Mouse (Mus musculus) cortical plate, adult 2 months (tissue): ENCODE measurements around the gene Ppp1r35.

Experiments used
- CTCF ChIP-seq: fragments of 200-500 bp; IDR thresholded peaks from 2 replicates; pipeline ENCODE4 v1.5.1; 2011; ENCODE audit warnings: mild to moderate bottlenecking, control low read depth, low read length; ENCODE audit not compliant: insufficient read depth; ENCODE audit errors: extremely low read depth
- POLR2A ChIP-seq: fragments of 200-500 bp; IDR thresholded peaks from 2 replicates; pipeline ENCODE4 v1.6.1; 2011; ENCODE audit warnings: mild to moderate bottlenecking, low read length, control low read depth; ENCODE audit not compliant: insufficient read depth; ENCODE audit errors: extremely low read depth

DNA sequence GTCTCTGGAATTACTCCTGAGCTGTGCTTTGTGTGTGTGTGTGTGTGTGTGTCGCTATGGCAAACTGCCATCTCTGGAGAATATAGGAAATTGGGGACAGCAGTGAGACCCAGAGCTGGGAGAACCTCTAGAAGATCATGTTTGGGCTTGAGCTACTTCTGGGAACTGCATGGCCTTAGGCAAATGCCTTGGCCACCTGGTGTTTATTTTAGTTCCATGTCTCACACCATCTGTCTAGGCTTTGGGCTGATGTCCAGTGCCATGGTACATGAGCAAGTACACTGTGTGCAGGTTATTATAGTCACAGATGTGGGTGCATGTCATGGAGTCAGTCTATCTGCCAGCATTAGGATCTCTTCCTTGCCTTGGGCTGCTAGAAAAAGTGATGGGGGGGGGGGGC, 44.0 kb downstream of the Ppp1r35 start:
- TF ChIP-seq POLR2A, result no peak
- TF ChIP-seq CTCF, result no peak
